Mouse (Mus musculus): Measurements from ENCODE around the gene Appl2.

GRCm38 (mm10) chr10:83620350-83621055 lies 28.0 kb downstream of the Appl2 start:
- TF ChIP-seq CTCF (IDR thresholded peaks at IDR 0.05; ENCODE audit: control insufficient read depth, insufficient read depth, insufficient replicate concordance, low read depth, low read length) (no peak), POLR2A (IDR thresholded peaks at IDR 0.05; ENCODE audit: control insufficient read depth, low read depth, low read length) (no peak)

Data from testis, adult 2 months (tissue).